Mouse (Mus musculus): ENCODE measurements around the gene Zfp385a.

Gene Zfp385a

DNA sequence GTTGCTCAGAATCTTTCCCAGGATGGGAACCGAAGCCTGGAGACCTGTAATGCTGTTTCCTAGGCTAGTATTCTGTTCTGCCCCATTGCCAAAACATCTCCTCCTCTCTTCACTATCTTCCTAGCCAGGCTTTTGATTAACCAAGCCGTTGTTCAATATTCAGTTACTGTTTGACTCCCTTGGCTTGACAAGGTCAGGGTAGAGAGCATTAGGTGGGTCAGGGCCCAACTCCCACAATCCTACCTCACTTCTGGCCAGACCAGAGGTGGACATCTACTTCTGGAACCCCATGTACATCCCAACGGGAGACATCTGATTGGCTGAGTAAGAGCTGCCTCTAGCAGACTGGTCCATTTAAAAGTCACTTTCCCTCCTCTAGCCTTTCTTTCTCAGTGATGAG lies 23.1 kb upstream of the Zfp385a start:
- DNase-seq: no peak

DNA sequence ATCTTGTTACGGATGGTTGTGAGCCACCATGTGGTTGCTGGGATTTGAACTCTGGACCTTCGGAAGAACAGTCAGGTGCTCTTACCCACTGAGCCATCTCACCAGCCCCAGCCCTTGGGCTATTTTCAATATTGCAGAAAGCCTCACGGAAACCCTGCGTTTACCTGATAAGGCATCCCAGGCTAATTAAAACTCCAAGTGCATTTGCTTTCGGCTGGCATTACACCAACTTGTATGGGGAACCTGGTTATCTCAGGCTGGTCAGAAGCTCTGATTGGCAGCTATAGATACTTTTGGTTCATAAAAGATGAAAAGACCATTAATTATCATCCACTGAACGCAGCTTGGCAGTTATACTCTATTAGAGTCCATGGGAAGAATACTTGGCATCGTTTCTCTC lies 22.4 kb upstream of the Zfp385a start:
- DNase-seq: no peak

DNA sequence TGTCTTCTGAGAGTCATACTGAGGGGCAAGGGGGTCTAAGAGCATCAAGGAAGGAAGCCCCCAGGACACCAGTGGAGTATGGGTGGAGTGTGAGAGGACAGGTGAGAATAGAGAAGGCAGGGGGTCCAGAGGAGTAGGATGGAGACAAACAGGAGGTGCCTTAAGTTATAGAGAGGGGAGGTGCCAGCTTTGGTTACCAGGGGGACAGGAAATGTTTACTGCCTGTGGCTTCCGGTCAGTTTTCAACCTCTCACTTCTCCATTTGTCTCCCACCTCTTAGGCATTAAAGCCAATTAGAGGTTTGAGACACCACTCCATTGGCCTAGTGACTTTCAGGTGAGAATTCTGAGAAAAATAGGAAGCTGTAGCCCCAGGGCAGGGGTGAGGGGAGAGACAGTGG lies 21.4 kb upstream of the Zfp385a start:
- DNase-seq: peak; percentile 49

DNA sequence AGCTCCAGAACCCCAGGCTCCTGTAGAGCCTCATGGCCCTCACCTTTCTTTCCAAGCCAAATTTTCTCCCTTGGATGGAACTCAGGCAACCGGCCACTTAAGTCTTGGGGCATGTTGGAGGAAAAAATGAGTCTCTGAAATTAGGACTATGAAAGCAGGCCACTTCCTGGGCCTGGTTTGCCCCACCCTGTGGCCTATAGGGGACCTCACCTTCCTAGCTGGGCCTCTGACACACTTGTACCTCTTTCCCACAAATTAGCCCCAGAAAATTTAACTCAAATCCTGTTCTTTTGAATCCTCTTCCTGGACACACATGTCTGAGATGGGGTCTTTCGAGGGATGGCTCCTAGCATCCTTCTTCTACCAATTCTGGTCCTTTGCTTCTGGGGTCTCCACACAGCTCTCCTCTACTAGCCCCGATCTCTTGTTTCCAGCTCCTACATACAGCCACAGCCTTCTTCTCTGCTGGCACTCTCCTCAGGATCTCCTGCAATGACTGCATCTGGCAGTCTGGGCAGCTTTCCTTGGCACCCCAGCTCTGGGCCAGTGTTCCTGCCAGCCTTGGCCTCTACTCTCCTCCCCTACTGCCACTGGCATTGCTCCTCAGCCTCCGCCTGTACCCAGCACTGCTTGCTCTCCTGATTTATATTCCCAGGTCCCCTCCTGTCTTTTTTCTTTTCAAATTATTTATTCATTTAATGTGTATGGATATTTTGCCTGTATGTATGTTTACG lies 20.1 kb upstream of the Zfp385a start:
- no peak for DNase-seq

DNA sequence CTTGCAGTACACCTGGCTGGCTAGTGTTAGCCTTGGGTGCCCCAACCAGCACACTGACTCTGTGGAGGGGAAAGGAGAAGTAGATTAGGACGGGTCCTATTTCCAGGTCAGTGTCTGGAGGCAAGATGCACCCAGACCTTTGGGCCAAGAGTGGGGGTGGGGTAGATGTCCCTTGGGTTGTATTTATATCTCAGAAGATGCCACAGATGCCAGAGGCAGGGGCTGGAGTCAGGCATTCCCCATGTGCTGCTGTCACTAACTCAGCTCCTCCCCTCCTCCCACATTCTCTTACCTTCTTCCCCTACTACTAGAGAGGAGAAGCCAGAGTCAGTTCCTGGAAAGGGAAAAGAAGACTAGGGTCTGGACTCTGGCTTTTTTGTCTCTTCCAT lies 19.2 kb upstream of the Zfp385a start:
- no peak for DNase-seq

- DNase-seq: no peak
Measured at GRCm38 (mm10) chr15:103358278-103359121, 18.6 kb upstream of the Zfp385a start.

DNA sequence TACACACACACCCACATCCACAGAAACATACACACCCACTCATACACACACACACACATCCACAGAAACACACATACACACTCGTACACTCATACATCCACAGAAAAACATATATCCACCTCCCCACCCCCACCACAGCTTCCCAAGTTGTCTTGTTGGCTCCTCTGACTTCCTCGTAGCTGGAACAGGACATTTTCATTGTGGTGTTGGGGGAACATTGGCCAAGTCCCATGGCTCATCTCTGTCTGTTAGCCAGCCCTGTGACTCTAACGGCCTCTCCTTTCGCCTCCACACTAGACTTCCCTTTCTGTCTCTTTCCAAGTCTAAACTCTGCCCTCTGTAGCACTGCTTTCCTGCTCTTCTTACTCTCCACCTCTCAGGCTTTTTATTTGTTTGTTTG lies 17.9 kb upstream of the Zfp385a start:
- no peak for DNase-seq

GRCm38 (mm10) chr15:103356130-103356529 lies 16.2 kb upstream of the Zfp385a start:
- DNase-seq: no peak

GRCm38 (mm10) chr15:103355420-103355819 lies 15.5 kb upstream of the Zfp385a start:
- DNase-seq: peak; percentile 53

- DNase-seq: no peak
Measured at GRCm38 (mm10) chr15:103354690-103355089, 14.8 kb upstream of the Zfp385a start.

DNA sequence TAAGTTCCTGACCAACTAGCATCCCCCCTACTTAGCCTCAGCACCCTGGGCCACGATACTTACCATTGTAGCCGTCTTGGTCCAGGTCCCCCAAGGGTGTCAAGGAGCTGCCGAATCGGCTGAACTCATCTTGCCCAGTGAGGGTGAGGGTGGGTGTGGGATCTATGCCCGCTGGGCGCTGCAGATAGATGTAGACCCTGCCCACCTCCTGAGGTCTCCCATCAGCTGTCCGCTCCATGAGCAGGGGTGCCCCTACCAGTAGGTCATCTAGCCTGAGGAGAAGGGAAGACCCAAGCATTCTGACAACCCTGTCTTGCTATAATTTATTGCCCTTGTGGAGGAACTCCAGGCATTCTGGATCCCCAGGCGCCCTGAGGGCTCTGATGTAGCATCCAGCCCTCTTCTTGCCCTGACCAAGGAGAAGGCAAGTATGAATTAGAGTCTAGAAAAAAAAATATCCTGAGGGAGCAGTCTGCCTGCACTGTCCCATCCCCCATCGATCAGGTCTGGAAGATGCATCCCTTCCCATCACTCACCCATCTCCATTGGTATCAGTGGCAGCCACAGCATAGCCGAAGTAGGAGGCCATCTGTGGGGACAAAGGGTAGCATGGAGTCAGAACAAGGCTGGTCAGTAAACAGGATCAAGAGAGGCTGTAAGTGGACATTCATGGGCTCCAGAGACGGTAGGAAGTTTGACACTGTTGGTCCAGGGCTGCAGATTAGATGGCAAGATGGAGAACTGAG lies 13.8 kb upstream of the Zfp385a start:
- DNase-seq: no peak

DNA sequence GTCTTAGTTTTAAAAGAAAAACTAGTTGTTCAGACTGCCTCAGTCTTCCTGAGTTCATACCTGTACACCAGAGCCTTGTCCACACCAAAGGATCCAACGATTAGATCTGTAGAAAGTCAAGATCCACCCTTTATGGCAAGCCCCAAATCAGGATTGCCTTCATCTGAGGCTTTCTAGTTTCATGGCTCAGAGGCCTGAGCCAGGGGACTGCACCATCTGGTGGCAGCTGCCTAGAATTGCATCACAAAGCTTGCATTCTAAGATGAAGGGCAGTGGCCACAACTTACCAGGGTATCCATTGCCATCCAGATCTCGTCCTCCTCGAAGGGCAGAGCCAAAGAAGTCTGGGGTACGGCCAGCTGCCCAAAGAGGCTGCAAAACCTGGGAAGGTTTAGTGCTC lies 13.0 kb upstream of the Zfp385a start:
- no peak for DNase-seq

GRCm38 (mm10) chr15:103347275-103347684 lies 7.4 kb upstream of the Zfp385a start:
- peak; percentile 83 for DNase-seq

- DNase-seq: no peak
Measured at GRCm38 (mm10) chr15:103345789-103346188, 5.9 kb upstream of the Zfp385a start.

DNA sequence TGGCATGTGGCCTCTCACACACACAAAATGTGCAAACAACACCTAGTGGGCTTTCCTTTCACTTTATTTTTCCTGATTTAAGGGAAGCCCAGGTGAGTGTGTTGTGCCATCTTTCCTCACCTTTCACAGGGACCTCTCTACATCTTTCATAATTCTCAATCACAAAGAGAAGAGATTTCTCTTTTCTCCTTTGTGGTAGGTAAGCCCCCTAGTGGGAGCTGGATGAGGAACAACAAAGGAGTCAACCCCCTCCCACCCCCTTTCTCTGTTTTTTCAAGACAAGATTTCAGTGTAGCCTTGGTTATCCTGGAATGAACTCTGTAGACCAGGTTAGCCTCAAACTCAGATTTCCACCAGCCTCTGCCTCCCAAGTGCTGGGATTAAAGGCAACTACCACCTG lies 3.7 kb upstream of the Zfp385a start:
- no peak for DNase-seq

DNA sequence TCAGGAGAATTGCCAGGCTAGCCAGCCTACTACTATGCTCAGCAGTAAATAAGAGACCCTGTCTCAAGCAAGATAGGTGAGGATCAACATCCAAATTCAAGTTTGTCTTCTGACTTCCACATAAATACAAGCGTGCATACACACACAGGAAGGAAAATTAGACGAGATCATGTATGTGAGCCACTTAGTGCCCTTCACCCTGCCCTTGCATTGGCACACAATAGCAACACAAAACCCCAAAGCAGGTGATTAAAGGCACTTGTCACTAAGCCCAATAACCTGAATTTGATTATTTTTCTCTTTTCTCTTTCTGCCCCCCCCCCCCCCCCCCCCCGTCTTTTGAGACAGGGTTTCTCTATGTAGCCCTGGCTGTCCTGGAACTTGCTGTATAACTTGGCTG lies 3.1 kb upstream of the Zfp385a start:
- no peak for DNase-seq

DNA sequence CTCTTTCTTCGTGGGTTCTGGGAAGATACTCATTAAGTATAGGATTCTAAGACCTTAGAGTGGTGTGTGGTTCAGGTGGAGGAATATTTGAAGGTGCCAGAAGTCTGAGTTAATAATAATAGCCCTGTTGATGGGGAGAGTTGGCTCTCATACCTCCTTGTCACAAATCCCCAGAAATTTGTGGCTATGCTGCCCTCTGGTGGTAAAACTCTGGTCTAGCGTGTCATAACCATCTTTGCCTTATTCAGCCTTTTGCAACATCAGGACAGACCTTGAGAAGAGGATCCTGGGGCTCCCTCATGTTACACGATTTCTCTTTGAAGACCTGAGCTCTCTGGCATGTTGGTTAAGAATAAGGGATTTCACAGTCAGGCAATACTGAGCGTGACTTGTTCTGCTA lies 2.5 kb upstream of the Zfp385a start:
- peak; percentile 84 for DNase-seq

GRCm38 (mm10) chr15:103341547-103341946 lies 1.7 kb upstream of the Zfp385a start:
- no peak for DNase-seq

DNA sequence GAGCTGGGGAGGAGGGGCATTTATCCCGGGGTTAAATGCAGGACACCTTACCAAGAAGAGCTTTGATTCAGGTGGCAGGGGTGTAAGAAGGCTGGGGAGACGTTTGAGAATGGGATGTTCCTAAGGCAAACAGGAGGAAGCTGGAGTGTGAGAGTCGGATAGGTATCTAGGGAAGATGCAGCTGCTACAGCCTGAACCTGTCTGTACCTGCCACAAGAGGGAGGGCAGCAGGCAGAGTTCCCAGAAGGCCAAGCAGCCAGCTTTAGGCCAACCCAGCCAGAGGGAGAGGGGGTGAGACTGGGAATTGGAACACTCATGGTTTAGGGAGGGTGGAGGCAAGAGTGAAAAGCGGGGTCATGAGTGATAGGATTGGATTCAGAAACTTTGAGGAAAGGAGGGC lies 893 bp upstream of the Zfp385a start:
- DNase-seq: no peak

GRCm38 (mm10) chr15:103339166-103339960 lies 530 bp downstream of the Zfp385a start:
- no peak for DNase-seq

DNA sequence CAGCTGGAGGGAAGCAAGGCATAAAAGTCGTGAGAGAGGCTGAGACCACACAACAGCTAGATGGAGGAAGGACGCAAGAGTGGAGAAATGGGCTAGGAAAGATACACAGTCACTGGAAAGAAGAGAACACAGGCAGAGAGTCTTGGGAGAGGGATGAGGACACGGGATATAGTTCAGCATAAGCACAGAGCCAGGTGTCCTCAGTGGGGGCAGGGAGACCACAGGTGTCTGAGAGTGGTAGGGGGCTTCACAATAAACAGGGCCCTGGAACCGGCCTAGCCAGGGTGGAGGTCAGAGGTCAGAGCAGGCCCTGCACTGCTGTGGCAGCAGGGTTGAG lies 1.1 kb downstream of the Zfp385a start:
- DNase-seq: no peak

DNA sequence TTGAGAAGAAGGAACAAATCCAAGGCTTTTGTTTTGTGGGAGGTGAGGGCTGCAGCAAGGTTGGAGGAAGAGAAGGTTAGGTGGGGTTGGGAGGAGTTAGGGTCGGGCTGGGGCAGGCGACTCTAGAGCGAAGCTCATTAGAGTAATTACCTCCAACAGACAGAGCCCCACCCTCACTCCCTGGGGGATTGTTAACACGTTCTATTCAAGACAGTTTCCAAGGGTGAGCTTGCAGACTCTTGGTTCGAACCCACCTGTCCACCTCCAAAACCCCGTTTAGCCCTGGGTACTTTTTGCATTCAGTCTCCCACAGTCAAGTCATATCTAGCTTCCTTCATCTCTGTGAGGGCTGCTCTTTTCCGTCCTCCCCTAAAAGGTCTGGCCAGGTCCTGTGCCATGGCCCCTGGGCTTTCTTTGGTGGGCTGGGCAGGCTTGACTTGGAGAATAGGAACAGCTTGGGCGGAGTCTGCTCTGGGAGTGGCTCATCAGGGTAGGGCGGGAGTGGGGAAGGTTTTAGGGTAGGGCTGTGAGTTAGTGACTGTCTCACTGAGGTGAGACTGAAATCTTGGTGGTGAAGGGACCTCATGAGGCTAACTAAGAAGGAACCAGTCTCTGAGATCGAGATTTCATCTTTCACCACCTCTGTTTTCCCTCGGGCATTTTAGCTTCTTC lies 2.8 kb downstream of the Zfp385a start:
- DNase-seq: no peak

Measured in lung, postnatal 36 days (tissue).